Mouse (Mus musculus) liver, embryonic 15.5 days (tissue): Measurements from ENCODE around the gene A2m. TPM values are rescaled to one million over a fixed set of nuclear protein-coding genes. Genes with fewer than 3 reads are reported as not detected.

Experiments
- polyA plus RNA-seq: library from polyadenylated mRNA; unstranded; fragments of >200 nt; fragmentation: Nextera tagmentation; extraction: Ambion mirVana; gene quantifications from 2 replicates; pipeline ENCODE4 v1.2.1, GENCODE M21; 2015

A2m gene
- polyA plus RNA-seq, 1 experiment from 2014 or later = 80.5 TPM

Other genes with a start within 250 kb of the A2m start
- not detected in 2 replicates for gene Iqsec3, start 161.7 kb upstream of the A2m start, polyA plus RNA-seq
- gene Gm7298, start 97.6 kb downstream of the A2m start, polyA plus RNA-seq = not detected in 2 replicates
- not detected in 2 replicates for gene Mug1, start 203.2 kb downstream of the A2m start, polyA plus RNA-seq